Mouse (Mus musculus) layer of hippocampus, adult 9-10 months (tissue): ENCODE measurements at regions not wholly inside any gene's neighbourhood (a gene's known extent, or its start where the extent isn't known, plus 50 kb on each side); places are given as distances from the start of the nearest gene placed in this dataset.

Experiments used
- DNase-seq: peaks from one replicate; pipeline ENCODE4 v3.0.0; 2022; ENCODE audit warnings: low spot score

GRCm38 (mm10) chr5:119355471-119355870, 315.0 kb upstream of the Tbx3 start:
- no peak for DNase-seq

GRCm38 (mm10) chr5:119356051-119356450, 314.4 kb upstream of the Tbx3 start:
- no peak for DNase-seq

- DNase-seq = no peak
Observed at GRCm38 (mm10) chr5:119359709-119360108, 310.8 kb upstream of the Tbx3 start.

- no peak for DNase-seq
Observed at GRCm38 (mm10) chr5:119360351-119360750, 310.1 kb upstream of the Tbx3 start.

- no peak for DNase-seq
Observed at GRCm38 (mm10) chr5:119361406-119362044, 308.9 kb upstream of the Tbx3 start.

GRCm38 (mm10) chr5:119362452-119362851, 308.0 kb upstream of the Tbx3 start:
- no peak for DNase-seq

GRCm38 (mm10) chr5:119364250-119364649, 306.2 kb upstream of the Tbx3 start:
- DNase-seq = no peak

- no peak for DNase-seq
Observed at GRCm38 (mm10) chr5:119365157-119365556, 305.3 kb upstream of the Tbx3 start.

GRCm38 (mm10) chr5:119366296-119366695, 304.2 kb upstream of the Tbx3 start:
- DNase-seq = no peak

- DNase-seq = no peak
Observed at GRCm38 (mm10) chr5:119370481-119370880, 300.0 kb upstream of the Tbx3 start.

- no peak for DNase-seq
Observed at GRCm38 (mm10) chr5:119370931-119371330, 299.5 kb upstream of the Tbx3 start.

GRCm38 (mm10) chr5:119373774-119374700, 296.4 kb upstream of the Tbx3 start:
- DNase-seq = no peak

GRCm38 (mm10) chr5:119374861-119375260, 295.6 kb upstream of the Tbx3 start:
- DNase-seq = no peak

- DNase-seq = no peak
Observed at GRCm38 (mm10) chr5:119378261-119378660, 292.2 kb upstream of the Tbx3 start.

GRCm38 (mm10) chr5:119379915-119380432, 290.5 kb upstream of the Tbx3 start:
- DNase-seq = no peak

GRCm38 (mm10) chr5:119381495-119381894, 289.0 kb upstream of the Tbx3 start:
- DNase-seq = no peak

GRCm38 (mm10) chr5:119385506-119385905, 285.0 kb upstream of the Tbx3 start:
- DNase-seq = no peak

GRCm38 (mm10) chr5:119386821-119387220, 283.6 kb upstream of the Tbx3 start:
- no peak for DNase-seq

- no peak for DNase-seq
Observed at GRCm38 (mm10) chr5:119387261-119387660, 283.2 kb upstream of the Tbx3 start.

GRCm38 (mm10) chr5:119388841-119389240, 281.6 kb upstream of the Tbx3 start:
- DNase-seq = no peak

GRCm38 (mm10) chr5:119389384-119389783, 281.1 kb upstream of the Tbx3 start:
- no peak for DNase-seq

- no peak for DNase-seq
Observed at GRCm38 (mm10) chr5:119389857-119390256, 280.6 kb upstream of the Tbx3 start.

- DNase-seq = no peak
Observed at GRCm38 (mm10) chr5:119398475-119398874, 272.0 kb upstream of the Tbx3 start.
